Mouse (Mus musculus) olfactory bulb, adult 2 months (tissue): ENCODE data around the gene Dera. TPM values are rescaled to one million over a fixed set of nuclear protein-coding genes. Genes with fewer than 3 reads are reported as not detected.
"Not testable (repeated sequence)": the region's sequence is repeated elsewhere in the genome, so short reads cannot be mapped to it uniquely, and the experiment has no call there.

Experiments used
- H3K27ac ChIP-seq: fragments of 200-500 bp; 2 replicates; pipeline ENCODE4 v1.5.1; 2012; ENCODE audit warnings: low read depth, low read length; ENCODE audit not compliant: insufficient read depth
- H3K4me1 ChIP-seq: fragments of 200-500 bp; 2 replicates; pipeline ENCODE4 v1.6.1; 2012; ENCODE audit warnings: low read length; ENCODE audit not compliant: control insufficient read depth, insufficient read depth
- H3K4me3 ChIP-seq: fragments of 200-500 bp; 2 replicates; pipeline ENCODE4 v1.5.1; 2012; ENCODE audit warnings: mild to moderate bottlenecking, low read depth, low read length, moderate library complexity; ENCODE audit not compliant: insufficient read depth
- CTCF ChIP-seq: fragments of 200-500 bp; IDR thresholded peaks from 2 replicates; pipeline ENCODE4 v1.5.1; 2012; ENCODE audit warnings: low read depth, mild to moderate bottlenecking, low read length, moderate library complexity; ENCODE audit not compliant: insufficient read depth
- POLR2A ChIP-seq: fragments of 200-500 bp; IDR thresholded peaks from 2 replicates; pipeline ENCODE4 v1.6.1; 2012; ENCODE audit warnings: mild to moderate bottlenecking, low read depth, low read length, moderate library complexity; ENCODE audit not compliant: insufficient read depth
- WGBS: fragments of 180-500 bp; shearing (Covaris S2); methylation state at CpG from one replicate; pipeline ENCODE4 v1.1.7; 2018; 5-methylcytosine and 5-hydroxymethylcytosine counted together
- polyA plus RNA-seq: library from polyadenylated mRNA; stranded (reverse); fragments of >200 nt; gene quantifications from 2 replicates; pipeline ENCODE4 v1.2.4, GENCODE M21; 2012; ENCODE audit warnings: low replicate concordance; ENCODE audit not compliant: missing spikeins, insufficient read depth, insufficient read length

Gene Dera
- polyA plus RNA-seq, result not detected in 2 replicates

- Histone ChIP-seq H3K4me3 (peak within 1 kb of the TSS; percentile 49), H3K4me1 (peaks cover 5% of the 10 kb centered on the region), H3K27ac (no peak within 1 kb of the TSS)
- 12% methylated on average over 26 of the region's 26 CpGs for WGBS
- no peak for TF ChIP-seq POLR2A
- no peak for TF ChIP-seq CTCF
These were observed at the start of gene Dera for GRCm38 (mm10) chr6:137754056-137754856. Gene Dera, plus strand, starts transcription at chr6:137754546.

GRCm38 (mm10) chr6:137706209-137706608 is 48.1 kb upstream of the Dera start:
- Histone ChIP-seq H3K4me3 (no peak overlapping the region), H3K27ac (no peak overlapping the region), H3K4me1 (peaks cover 4% of the 10 kb centered on the region; the same call in 1 of the 2 replicates)
- TF ChIP-seq CTCF, result no peak
- TF ChIP-seq POLR2A, result no peak
- 94% methylated on average over 10 of the region's 10 CpGs for WGBS

GRCm38 (mm10) chr6:137708726-137709405 is 45.5 kb upstream of the Dera start:
- not testable (repeated sequence) for H3K27ac ChIP-seq, H3K4me3 ChIP-seq, H3K4me1 ChIP-seq
- 88% methylated on average over 13 of the region's 13 CpGs for WGBS

- H3K4me1 ChIP-seq, result peaks cover 8% of the 10 kb centered on the region; the same call in 1 of the 2 replicates
- 52% methylated on average over 14 of the region's 14 CpGs for WGBS
These were observed 43.9 kb upstream of the Dera start for GRCm38 (mm10) chr6:137710179-137711037.

GRCm38 (mm10) chr6:137712654-137713309 is 41.6 kb upstream of the Dera start:
- no peak overlapping the region for H3K4me3 ChIP-seq
- H3K4me1 ChIP-seq, result peaks cover 6% of the 10 kb centered on the region; the same call in 1 of the 2 replicates
- H3K27ac ChIP-seq, result no peak overlapping the region
- WGBS, result 45% methylated on average over 7 of the region's 7 CpGs
- no peak for TF ChIP-seq POLR2A

More at GRCm38 (mm10) chr6:137710179-137711037, 43.9 kb upstream of the Dera start:
- TF ChIP-seq POLR2A (no peak), CTCF (no peak)
- H3K4me3 ChIP-seq, result no peak overlapping the region
- H3K27ac ChIP-seq, result no peak overlapping the region

GRCm38 (mm10) chr6:137713310-137713664 is 41.1 kb upstream of the Dera start:
- H3K4me3 ChIP-seq, result no peak overlapping the region
- no peak overlapping the region for H3K27ac ChIP-seq
- TF ChIP-seq CTCF, result no peak
- TF ChIP-seq POLR2A, result no peak
- 88% methylated on average over 3 of the region's 3 CpGs for WGBS
- H3K4me1 ChIP-seq, result 0 out of 2 replicates have a peak, but pooled peaks cover 4% of the 10 kb centered on the region

GRCm38 (mm10) chr6:137716802-137717201 is 37.5 kb upstream of the Dera start:
- Histone ChIP-seq H3K4me1 (0 out of 2 replicates have a peak, but pooled peaks cover 4% of the 10 kb centered on the region), H3K4me3 (no peak overlapping the region), H3K27ac (no peak overlapping the region)
- WGBS, result 77% methylated on average over 5 of the region's 5 CpGs
- TF ChIP-seq CTCF (no peak), POLR2A (no peak)

GRCm38 (mm10) chr6:137722220-137722931 is 32.0 kb upstream of the Dera start:
- Histone ChIP-seq H3K4me3 (no peak overlapping the region), H3K27ac (no peak overlapping the region), H3K4me1 (no peaks in the 10 kb centered on the region)
- no peak for TF ChIP-seq CTCF
- TF ChIP-seq POLR2A, result no peak
- WGBS, result 93% methylated on average over 15 of the region's 15 CpGs
